Mouse (Mus musculus) midbrain, embryonic 11.5 days (tissue): ENCODE measurements around the gene Npas3. TPM values are rescaled to one million over a fixed set of nuclear protein-coding genes. Genes with fewer than 3 reads are reported as not detected.

Source experiments
- ATAC-seq: fragments of 200-750 bp; cut with Nextera tagmentation; 2 replicates; pipeline ENCODE4 v1.8.0; 2017; ENCODE audit warnings: moderate TSS enrichment, moderate library complexity; ENCODE audit not compliant: low FRiP score
- DNase-seq: peaks from one replicate; pipeline ENCODE4 v3.0.0; 2015; ENCODE audit warnings: low spot score; ENCODE audit errors: missing footprints
- H3K27ac ChIP-seq: fragments of 300-500 bp; sonication (generic); 2 replicates; pipeline ENCODE4 v1.5.1; 2014; ENCODE audit warnings: low read depth, low read length
- H3K27me3 ChIP-seq: fragments of 300-500 bp; sonication (generic); 2 replicates; pipeline ENCODE4 v1.6.1; 2014; ENCODE audit warnings: mild to moderate bottlenecking, low read length, moderate library complexity, mixed read lengths; ENCODE audit not compliant: control insufficient read depth, insufficient read depth
- H3K36me3 ChIP-seq: fragments of 300-500 bp; sonication (generic); 2 replicates; pipeline ENCODE4 v1.6.1; 2014; ENCODE audit warnings: mild to moderate bottlenecking, low read length, moderate library complexity, mixed read lengths; ENCODE audit not compliant: control insufficient read depth, insufficient read depth
- H3K4me1 ChIP-seq: fragments of 300-500 bp; sonication (generic); 2 replicates; pipeline ENCODE4 v1.6.1; 2014; ENCODE audit warnings: low read length; ENCODE audit not compliant: control insufficient read depth, insufficient read depth
- H3K4me2 ChIP-seq: fragments of 300-500 bp; sonication (generic); 2 replicates; pipeline ENCODE4 v1.6.1; 2014; ENCODE audit warnings: mild to moderate bottlenecking, moderate library complexity
- H3K4me3 ChIP-seq: fragments of 300-500 bp; sonication (generic); 2 replicates; pipeline ENCODE4 v1.5.1; 2014; ENCODE audit warnings: low read depth, low read length
- H3K9ac ChIP-seq: fragments of 300-500 bp; sonication (generic); 2 replicates; pipeline ENCODE4 v1.6.1; 2014; ENCODE audit warnings: low read length
- H3K9me3 ChIP-seq: fragments of 300-500 bp; sonication (generic); 2 replicates; pipeline ENCODE4 v1.6.1; 2016; ENCODE audit warnings: low read length; ENCODE audit not compliant: control insufficient read depth
- WGBS: fragments of 180-500 bp; shearing (Covaris S2); extraction: QIAGEN DNeasy Blood & Tissue Kit; methylation state at CpG from one replicate; pipeline ENCODE4 v1.1.7; 2014; 5-methylcytosine and 5-hydroxymethylcytosine counted together
- polyA plus RNA-seq: library from polyadenylated mRNA; unstranded; fragments of >200 nt; fragmentation: Nextera tagmentation; extraction: Ambion mirVana; gene quantifications from 2 replicates; pipeline ENCODE4 v1.2.1, GENCODE M21; 2014

Npas3 gene
- polyA plus RNA-seq, 1 experiment from 2014 or later, result 17.7 TPM

- WGBS, result 49% methylated on average over 9 of the region's 9 CpGs
- H3K9me3 ChIP-seq, result no peaks in the 10 kb centered on the region
- H3K36me3 ChIP-seq, result no peaks in the 10 kb centered on the region
- DNase-seq, result no peak
- ATAC-seq, result 0 out of 2 replicates have a peak, but pooled peaks have one; percentile 38
- peak overlapping the region; percentile 41; the same call in 1 of the 2 replicates for H3K9ac ChIP-seq
- peaks cover 19% of the 10 kb centered on the region for H3K4me1 ChIP-seq
- no peaks in the 10 kb centered on the region for H3K27me3 ChIP-seq
- H3K4me2 ChIP-seq, result no peak overlapping the region
- no peak overlapping the region for H3K4me3 ChIP-seq
- H3K27ac ChIP-seq, result no peak overlapping the region
Measured at GRCm38 (mm10) chr12:53623793-53624192, 375.3 kb downstream of the Npas3 start.

DNA sequence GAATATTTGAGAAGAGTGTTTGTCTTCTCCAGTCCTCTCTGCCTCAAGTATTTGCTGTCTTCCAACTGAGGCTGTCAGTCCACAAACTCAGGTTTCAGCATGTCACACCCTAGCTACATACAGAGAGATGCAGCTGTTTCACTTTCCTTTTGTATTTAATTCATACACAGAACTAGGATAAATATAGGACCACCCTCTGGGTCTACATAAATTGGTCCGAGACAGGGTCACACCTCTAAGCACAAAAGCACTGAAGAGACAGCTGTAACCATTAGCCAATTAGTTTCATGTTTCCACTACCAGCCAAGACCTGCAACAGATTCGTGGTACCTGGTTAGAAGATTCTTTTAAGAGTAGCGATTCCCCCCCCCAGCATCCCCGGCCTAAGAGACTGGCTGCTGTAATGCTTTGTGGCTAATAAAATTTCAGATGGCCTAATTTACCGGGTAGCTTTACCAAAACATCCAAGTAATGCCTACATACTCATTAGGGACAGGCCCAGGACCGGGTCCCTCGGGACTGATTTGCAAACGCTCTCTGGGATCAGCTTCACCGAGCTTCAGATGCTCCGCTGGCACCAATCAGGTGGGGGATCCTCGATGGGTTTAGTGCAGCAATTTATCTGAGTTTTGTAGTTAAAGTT lies 376.0 kb downstream of the Npas3 start:
- DNase-seq (no peak), ATAC-seq (0 out of 2 replicates have a peak, but pooled peaks have one; percentile 30)
- Histone ChIP-seq H3K27ac (no peak overlapping the region), H3K27me3 (no peaks in the 10 kb centered on the region), H3K9ac (no peak overlapping the region), H3K4me3 (no peak overlapping the region), H3K36me3 (no peaks in the 10 kb centered on the region), H3K4me1 (peaks cover 19% of the 10 kb centered on the region), H3K4me2 (no peak overlapping the region), H3K9me3 (no peaks in the 10 kb centered on the region)
- 71% methylated on average over 11 of the region's 11 CpGs for WGBS

DNA sequence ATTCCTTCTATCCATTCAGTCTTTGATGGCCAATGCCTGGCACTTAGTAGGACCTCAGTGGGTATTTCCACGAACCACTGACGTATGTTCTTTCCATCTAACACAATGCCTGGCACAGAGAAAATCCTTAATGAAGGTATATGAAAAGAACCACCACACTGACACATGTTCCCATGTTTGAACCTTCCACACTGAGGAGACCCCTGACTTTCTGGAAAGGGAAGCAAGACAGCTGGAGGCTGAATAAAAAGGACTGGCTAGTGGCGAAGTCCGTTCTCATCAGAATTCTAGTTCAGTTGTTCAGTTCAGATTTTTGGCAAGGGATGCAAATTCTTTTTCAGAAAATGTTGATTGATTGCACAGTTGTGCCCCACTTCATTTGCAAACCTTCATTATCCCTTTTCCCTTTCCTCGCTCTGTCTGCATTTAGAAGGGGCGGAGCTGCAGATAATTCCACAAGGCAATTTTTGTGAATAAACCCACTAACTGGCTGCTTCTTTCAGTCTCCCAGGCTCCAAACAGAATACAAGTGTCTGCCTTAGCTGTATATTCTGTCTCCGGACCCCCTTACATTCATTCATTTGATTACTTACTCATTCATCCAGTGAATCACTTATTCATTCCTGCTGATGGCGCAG lies 381.1 kb downstream of the Npas3 start:
- Histone ChIP-seq H3K27me3 (no peaks in the 10 kb centered on the region), H3K4me1 (no peaks in the 10 kb centered on the region), H3K4me2 (no peak overlapping the region), H3K9me3 (no peaks in the 10 kb centered on the region), H3K27ac (no peak overlapping the region), H3K9ac (no peak overlapping the region), H3K4me3 (no peak overlapping the region), H3K36me3 (no peaks in the 10 kb centered on the region)
- ATAC-seq (no peak), DNase-seq (no peak)
- 86% methylated on average over 8 of the region's 8 CpGs for WGBS

GRCm38 (mm10) chr12:53630607-53631006 lies 382.1 kb downstream of the Npas3 start:
- Histone ChIP-seq H3K27me3 (no peaks in the 10 kb centered on the region), H3K9me3 (no peaks in the 10 kb centered on the region), H3K4me2 (no peak overlapping the region), H3K27ac (no peak overlapping the region), H3K36me3 (no peaks in the 10 kb centered on the region), H3K4me3 (no peak overlapping the region), H3K4me1 (no peaks in the 10 kb centered on the region), H3K9ac (no peak overlapping the region)
- WGBS, result 85% methylated on average over 1 of the region's 1 CpGs
- DNase-seq, result no peak
- no peak for ATAC-seq

GRCm38 (mm10) chr12:53631315-53632106 lies 383.0 kb downstream of the Npas3 start:
- 92% methylated on average over 4 of the region's 4 CpGs for WGBS
- H3K9me3 ChIP-seq, result no peaks in the 10 kb centered on the region
- no peaks in the 10 kb centered on the region for H3K36me3 ChIP-seq
- no peak overlapping the region for H3K4me2 ChIP-seq
- H3K4me3 ChIP-seq, result no peak overlapping the region
- no peaks in the 10 kb centered on the region for H3K4me1 ChIP-seq
- no peak overlapping the region for H3K27ac ChIP-seq
- DNase-seq, result no peak
- no peak for ATAC-seq
- H3K27me3 ChIP-seq, result no peaks in the 10 kb centered on the region
- no peak overlapping the region for H3K9ac ChIP-seq

GRCm38 (mm10) chr12:53638571-53638970 lies 390.1 kb downstream of the Npas3 start:
- no peaks in the 10 kb centered on the region; the same call in 1 of the 2 replicates for H3K4me1 ChIP-seq
- H3K4me2 ChIP-seq, result no peak overlapping the region
- no peak overlapping the region for H3K9ac ChIP-seq
- H3K27ac ChIP-seq, result no peak overlapping the region
- ATAC-seq, result no peak
- no peak for DNase-seq
- no peak overlapping the region for H3K4me3 ChIP-seq
- no peaks in the 10 kb centered on the region for H3K36me3 ChIP-seq
- no peaks in the 10 kb centered on the region for H3K9me3 ChIP-seq
- no peaks in the 10 kb centered on the region for H3K27me3 ChIP-seq

DNA sequence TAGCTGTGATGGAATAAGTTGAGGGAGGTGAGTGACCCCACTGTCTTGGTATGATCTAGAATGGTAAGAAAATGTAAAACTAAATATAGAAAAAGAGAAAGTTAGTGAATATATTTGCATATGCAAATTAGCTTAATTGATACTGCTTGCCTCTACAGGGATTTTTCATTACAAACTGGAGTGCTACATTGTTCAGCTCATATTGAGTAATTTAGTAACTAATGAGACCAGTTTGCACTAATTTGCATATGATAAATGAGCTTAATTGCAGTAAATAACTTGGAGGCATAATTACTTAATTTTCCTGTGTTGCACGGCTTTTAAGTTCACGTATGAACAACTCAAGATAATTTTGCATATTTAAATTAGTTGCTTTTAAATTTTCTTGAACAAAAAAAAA lies 398.8 kb downstream of the Npas3 start:
- ATAC-seq (no peak), DNase-seq (no peak)
- no peaks in the 10 kb centered on the region for H3K36me3 ChIP-seq
- H3K4me3 ChIP-seq, result no peak overlapping the region
- 89% methylated on average over 2 of the region's 2 CpGs for WGBS
- H3K4me2 ChIP-seq, result no peak overlapping the region
- no peaks in the 10 kb centered on the region for H3K27me3 ChIP-seq
- H3K9me3 ChIP-seq, result no peaks in the 10 kb centered on the region
- no peaks in the 10 kb centered on the region for H3K4me1 ChIP-seq
- no peak overlapping the region for H3K27ac ChIP-seq
- H3K9ac ChIP-seq, result no peak overlapping the region

GRCm38 (mm10) chr12:53656301-53656700 lies 407.8 kb downstream of the Npas3 start:
- Histone ChIP-seq H3K36me3 (no peaks in the 10 kb centered on the region), H3K27me3 (no peaks in the 10 kb centered on the region), H3K27ac (no peak overlapping the region), H3K9me3 (no peaks in the 10 kb centered on the region), H3K9ac (no peak overlapping the region), H3K4me2 (no peak overlapping the region), H3K4me3 (no peak overlapping the region), H3K4me1 (no peaks in the 10 kb centered on the region)
- ATAC-seq (no peak), DNase-seq (no peak)
- WGBS, result 84% methylated on average over 6 of the region's 6 CpGs

GRCm38 (mm10) chr12:53664084-53664483 lies 415.6 kb downstream of the Npas3 start:
- Histone ChIP-seq H3K36me3 (no peaks in the 10 kb centered on the region), H3K27ac (no peak overlapping the region), H3K4me3 (no peak overlapping the region), H3K4me2 (no peak overlapping the region), H3K4me1 (no peaks in the 10 kb centered on the region), H3K9me3 (no peaks in the 10 kb centered on the region), H3K9ac (no peak overlapping the region), H3K27me3 (no peaks in the 10 kb centered on the region)
- DNase-seq, result no peak
- no peak for ATAC-seq
- 79% methylated on average over 5 of the region's 5 CpGs for WGBS
